Mouse (Mus musculus) gastrocnemius, postnatal 4 days (tissue): ENCODE data around the gene Serpinb13. TPM values are rescaled to one million over a fixed set of nuclear protein-coding genes. Genes with fewer than 3 reads are reported as not detected.
"Not testable (repeated sequence)": the region's sequence is repeated elsewhere in the genome, so short reads cannot be mapped to it uniquely, and the experiment has no call there.

Experiments used
- DNase-seq, 2 experiments: peaks; one replicate each; pipeline ENCODE4 v3.0.0; 2021 to 2022; ENCODE audit warnings: low spot score in 2 of 2, mixed read lengths in 2 of 2
- long read RNA-seq, 2 experiments: library from polyadenylated mRNA; stranded (forward); transcript quantifications; one replicate each; pipeline ENCODE4 v2.0.0; 2021
- total RNA-seq, 2 experiments: library from RNA; stranded (reverse); gene quantifications; 2 replicates each; pipeline ENCODE4 v1.2.3; 2021

The Serpinb13 gene
- total RNA-seq: not detected
- long read RNA-seq, experiment 1: 0 reads
- long read RNA-seq, experiment 2: 0 reads

DNA sequence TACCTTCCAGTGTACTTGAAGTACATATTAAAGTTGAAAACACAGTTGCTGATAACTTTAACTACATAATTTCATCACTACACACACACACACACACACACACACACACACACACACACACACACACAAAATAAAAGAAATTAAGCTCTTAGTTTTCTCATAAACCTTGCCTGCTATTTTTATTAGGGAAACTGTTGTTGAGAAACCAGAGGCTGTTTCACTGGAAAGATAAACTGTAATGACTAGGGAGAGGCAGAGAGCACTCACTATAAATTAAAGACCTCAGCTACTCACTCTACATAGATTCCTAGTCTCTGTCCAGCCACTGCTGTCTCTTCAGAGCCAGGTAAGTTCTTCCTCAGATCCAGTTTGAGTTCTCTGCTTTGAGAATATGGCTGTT lies at the start of gene Serpinb13:
Gene Serpinb13, plus strand, starts transcription at position 301 of the 400 bp plus-strand sequence.
- DNase-seq: no peak

DNA sequence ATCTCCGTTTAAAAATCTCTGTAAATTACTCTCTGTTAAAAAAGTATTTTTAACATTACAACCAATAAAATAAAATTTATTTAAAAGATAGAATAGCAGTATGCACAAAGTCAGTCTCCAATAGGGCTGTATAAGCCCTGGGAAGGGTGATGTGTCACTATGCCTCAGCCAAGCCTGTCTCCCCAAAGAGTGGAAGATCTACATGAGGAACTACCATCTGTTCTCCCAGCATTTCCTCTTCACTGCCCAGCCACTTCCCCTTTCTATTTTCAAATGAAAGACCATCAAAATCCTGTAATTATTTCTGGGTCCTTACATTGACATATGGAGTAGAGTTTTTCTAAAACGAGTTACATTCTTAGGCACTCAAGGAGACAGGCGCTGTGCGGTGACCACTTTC lies 48.8 kb upstream of the Serpinb13 start:
- no peak for DNase-seq

DNA sequence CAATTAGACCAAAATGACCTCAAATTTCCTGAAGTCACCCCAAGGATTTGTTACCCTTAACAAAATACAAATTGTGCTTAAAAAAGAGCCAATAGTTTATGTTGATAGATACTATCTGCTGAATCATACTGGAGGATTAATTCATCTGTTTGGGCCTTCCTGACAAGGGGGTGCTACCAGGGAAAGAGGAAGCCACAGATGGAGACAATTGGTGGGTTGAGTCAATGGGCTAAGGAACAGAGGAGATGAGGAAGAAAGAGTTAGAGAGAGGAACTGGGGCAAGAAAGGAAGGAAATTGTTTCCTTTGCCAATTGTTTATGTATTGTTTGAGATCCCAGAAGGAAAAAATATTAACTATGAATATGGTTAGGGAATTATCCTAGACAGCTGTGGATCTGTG lies 47.1 kb upstream of the Serpinb13 start:
- no peak for DNase-seq

DNA sequence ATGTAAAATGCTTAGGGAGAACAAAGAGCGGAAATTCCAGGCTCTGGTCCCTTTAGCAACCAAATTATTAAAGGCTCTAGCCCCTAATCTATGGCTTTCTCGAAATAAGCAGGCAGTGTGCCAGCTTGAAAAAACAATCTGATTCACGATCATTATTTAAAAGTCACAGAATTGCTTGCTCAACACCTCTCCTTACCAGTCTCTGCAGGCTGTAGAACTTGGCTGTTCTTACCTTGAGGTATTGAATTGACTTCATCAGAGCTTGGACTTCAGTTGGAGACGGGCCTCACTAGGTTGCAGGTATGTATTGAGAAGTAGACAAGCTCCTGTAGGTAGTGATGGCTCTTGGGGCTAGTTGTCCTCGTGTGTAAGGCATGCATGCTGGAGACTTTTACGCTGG lies 46.5 kb upstream of the Serpinb13 start, which contains the start of gene Serpinb12:
Gene Serpinb12, plus strand, starts transcription at position 185 of the 400 bp plus-strand sequence.
- no peak for DNase-seq

DNA sequence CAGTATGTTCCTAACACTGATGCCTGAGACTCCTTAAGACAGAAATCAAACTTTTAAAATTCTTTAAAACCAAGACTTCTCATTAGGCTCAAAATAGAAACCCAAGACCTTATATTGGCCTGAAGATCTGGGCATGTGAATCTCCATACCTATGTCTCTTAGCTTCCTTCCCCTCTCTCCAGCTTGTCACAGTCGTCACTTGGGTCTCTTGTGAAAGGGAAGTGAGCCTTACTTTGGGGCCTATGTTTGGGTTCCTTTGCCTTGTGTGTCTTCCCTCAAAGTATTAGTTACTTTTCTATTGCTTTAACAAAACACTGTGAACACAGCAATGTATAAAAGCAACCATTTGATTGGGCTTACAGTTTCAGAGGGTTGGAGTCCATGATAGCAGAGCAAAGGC lies 33.6 kb upstream of the Serpinb13 start:
- no peak for DNase-seq

DNA sequence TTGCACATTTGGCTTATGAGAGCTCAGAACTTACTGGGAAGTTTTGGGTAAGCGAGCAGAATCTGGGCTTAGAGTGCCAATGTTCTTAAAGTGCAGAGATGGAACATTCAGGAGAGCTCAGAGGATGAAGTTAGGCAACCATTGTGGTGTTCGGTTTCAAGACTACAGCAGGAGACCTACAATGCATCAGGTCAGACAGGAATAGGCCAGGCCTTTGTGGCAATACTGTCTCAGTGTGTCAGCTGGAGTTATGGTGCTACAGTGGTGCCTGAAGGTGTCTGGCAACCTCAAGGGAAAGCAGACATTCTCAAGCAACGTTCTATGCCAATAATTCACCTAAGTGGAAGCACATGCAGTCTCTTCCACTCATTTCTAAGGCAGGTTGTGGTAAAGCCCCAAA lies 20.8 kb upstream of the Serpinb13 start:
- DNase-seq: no peak

DNA sequence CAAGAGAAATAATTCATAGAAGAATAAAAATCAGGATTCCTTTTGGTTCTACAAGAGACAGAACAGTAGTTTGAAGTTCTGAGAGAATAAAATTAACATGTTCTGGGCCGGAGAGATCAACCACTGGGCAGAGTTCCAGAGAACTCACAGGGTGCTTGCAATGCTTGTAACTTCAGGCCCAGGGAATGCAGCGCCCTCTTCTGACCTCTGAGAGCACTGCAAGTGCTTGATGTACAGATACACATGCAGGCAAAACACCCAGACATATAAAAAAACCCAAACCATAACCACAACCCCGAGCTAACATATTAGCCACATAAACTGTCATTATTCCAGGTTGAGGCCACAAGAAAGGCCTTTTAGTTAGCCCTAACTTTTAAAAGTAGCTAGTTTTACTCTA lies 19.8 kb upstream of the Serpinb13 start:
- no peak for DNase-seq

DNA sequence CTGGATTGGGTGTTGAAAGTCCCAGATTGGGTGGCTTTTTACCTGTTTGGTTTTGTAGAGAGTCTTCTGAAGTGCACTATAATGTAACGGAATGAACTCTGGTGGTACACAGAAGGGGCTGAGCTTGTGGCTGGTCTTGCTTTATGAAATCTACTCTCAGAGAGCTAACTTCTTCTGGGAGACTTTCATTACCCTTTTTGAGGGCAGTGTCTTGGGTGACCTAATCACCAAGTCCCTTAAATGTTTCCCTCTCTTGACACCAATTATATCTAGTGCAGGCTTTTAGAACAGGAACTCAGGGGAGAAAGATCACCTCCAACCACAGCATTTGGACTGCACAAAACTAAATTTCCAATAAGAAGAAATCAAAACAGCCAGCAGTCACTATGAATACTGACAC lies 2.3 kb downstream of the Serpinb13 start:
- DNase-seq: no peak

DNA sequence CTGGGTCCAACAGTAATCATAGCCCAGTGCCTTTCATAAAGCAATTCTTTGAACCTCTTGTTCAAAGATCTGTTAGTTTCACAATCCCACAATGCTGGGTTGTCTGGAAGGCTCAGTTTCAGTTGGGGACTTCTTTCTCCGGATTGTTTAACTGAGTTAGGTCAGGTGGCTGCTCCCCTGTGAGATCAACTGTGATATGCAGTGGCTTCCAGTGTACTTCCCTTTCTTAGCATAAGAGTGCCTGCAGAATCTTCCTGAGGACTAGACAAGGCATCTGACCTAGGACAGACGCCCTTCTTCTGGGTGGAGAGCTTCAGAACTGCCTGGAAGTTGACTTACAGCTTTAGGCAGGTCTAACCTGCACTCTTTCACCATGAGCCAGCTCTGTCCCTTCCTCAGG lies 3.1 kb downstream of the Serpinb13 start:
- DNase-seq: no peak

DNA sequence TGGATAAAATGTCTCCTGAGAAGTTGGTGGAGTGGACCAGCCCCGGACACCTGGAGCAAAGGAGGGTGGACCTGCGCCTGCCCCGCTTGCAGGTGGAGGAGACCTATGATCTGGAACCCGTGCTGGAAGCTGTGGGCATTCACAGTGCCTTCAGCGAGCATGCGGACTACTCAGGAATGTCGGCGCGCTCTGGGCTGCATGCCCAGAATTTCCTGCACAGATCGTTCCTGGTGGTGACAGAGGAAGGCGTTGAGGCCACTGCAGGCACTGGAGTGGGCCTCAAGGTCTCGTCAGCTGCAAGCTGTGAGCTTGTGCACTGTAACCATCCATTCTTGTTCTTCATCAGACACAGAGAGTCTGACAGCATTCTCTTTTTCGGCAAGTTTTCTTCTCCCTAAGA lies 19.6 kb downstream of the Serpinb13 start:
- DNase-seq: no peak

DNA sequence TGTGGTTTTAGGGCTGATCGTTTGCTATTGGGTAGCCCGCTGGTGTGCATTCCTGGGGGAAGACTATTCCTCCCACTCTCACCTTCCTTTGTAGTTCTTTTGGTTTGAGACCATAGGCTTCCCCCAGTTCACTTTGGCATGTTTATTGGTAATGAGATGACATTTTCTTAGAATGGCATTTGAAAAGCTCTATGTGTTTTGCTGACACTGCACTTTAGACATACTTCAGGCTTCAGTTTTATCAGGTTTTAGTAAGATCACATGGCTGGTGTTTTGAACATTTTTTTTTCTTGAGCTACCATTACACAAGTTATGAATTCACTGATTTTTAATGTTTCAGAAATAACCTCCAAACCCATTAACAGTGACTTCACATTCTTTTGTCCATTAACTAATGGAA lies 21.0 kb downstream of the Serpinb13 start:
- no peak for DNase-seq

DNA sequence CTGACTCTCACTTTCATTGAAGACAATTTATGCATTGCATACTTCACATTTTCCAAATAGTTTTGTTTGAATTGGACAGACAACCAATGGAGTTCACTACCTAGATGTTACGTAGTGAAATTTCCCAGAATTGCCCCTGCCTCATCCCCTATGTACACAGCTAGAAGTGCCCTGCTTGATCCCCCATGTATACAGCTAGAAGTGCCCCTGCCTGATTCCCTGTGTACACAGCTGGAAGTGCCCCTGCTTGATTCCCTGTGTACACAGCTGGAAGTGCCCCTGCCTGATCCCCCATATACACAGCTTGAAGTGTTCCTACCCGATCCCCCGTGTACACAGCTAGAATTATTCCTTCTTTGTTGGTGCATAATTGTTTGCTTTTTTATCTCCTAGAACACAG lies 25.5 kb downstream of the Serpinb13 start:
- no peak for DNase-seq

DNA sequence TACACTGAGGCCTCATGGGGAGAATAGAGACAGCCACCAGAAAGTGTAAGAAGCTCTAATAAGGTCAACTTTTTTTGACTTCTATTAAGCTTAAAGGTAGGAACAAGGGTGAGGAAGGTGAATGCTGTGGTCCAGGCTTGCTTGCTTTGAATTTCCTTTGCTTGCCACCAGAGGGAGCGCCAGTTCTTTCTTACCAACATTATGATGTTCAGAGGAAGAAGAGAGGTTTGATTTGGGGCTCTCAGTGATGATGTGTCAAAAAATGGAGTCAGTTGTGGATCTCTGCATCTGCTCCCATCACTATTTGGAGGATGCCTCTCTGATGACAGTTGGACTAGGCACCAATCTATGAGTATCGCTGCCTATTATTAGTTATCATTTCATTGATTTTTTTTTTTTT lies 33.7 kb downstream of the Serpinb13 start:
- no peak for DNase-seq

DNA sequence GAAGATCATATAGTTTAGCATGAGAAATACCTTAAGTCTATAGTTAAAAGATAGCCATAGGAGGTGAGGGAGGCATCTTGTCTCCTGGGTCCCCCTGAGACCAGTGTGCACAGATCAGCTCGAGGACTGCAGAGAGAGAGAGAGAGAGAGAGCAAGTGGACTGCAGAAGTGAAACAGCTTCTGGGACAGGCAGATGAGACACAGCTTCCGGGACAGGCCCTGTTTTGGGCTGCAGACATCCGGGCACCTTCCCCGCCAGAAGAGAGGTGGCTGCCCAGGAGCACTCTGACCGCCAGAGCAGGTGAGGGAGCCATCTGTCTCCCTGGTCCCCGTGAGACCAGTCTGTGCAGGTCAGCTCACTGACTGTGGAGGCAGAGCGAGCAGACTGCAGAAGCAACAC lies 34.4 kb downstream of the Serpinb13 start:
- DNase-seq: no peak

DNA sequence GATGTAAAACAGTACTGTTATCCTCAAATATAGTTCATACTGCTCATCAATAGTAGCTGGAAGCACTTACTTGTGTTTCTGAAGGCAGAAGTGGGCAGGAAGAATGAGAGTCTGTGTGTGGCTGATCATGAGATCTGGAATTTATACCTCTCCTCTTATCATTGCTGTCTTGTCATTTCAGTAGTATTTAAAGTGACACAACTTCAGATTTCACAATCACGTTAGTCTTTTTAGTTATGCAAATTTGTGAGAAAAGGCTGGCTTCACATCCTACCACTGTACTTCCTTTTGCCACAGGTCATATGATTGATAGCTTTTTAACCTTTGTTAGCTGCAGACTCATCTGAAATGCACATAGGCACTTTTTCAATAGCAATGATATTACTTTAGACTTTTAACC lies 45.1 kb downstream of the Serpinb13 start:
- no peak for DNase-seq

DNA sequence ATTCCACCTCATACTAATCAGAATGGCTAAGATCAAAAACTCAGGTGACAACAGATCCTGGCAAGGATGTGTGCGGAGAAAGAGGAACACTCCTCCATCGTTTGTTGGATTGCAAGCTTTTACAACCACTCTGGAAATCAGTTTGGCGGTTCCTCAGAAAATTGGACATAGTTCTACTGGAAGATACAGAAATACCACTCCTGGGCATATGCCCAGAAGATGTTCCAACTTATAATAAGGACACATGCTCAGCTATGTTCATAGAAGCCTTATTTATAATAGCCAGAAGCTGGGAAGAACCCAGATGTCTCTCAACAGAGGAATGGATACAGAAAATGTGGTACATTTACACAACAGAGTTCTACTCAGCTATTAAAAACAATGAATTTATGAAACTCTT lies 53.5 kb downstream of the Serpinb13 start:
- DNase-seq: not testable (repeated sequence)

Other genes starting within 250 kb of the Serpinb13 start
- gene Kdsr, start 221.3 kb upstream of the Serpinb13 start, total RNA-seq: 1 to 10 TPM; 8.6 to 9.5 TPM
- 10 to 100 TPM; 45.8 to 49.8 TPM for gene Vps4b, start 184.3 kb upstream of the Serpinb13 start, total RNA-seq
- gene Serpinb5, start 119.8 kb upstream of the Serpinb13 start, total RNA-seq: under 1 TPM in 1 of 2 experiments, not detected in 1; 0.23 TPM
- under 1 TPM; 0.47 to 0.54 TPM for gene Serpinb12, start 46.5 kb upstream of the Serpinb13 start, total RNA-seq
- not detected for gene Serpinb3a, start 71.3 kb downstream of the Serpinb13 start, total RNA-seq
- not detected for gene Serpinb3d, start 102.5 kb downstream of the Serpinb13 start, total RNA-seq